Mouse (Mus musculus) lung, postnatal 0 days (tissue): Measurements from ENCODE around the gene Fam208a. TPM values are rescaled to one million over a fixed set of nuclear protein-coding genes. Genes with fewer than 3 reads are reported as not detected.

ENCODE experiments used
- ATAC-seq: fragments of 200-750 bp; cut with Nextera tagmentation; 2 replicates; pipeline ENCODE4 v1.8.0; 2017; ENCODE audit warnings: moderate library complexity
- DNase-seq: peaks from one replicate; pipeline ENCODE4 v3.0.0-alpha.2; 2016; ENCODE audit warnings: low spot score
- H3K27ac ChIP-seq: fragments of 300-500 bp; sonication (generic); 2 replicates; pipeline ENCODE4 v1.5.1; 2014; ENCODE audit warnings: antibody characterized with exemption, mild to moderate bottlenecking, low read length, mixed read lengths
- H3K27me3 ChIP-seq: fragments of 300-500 bp; sonication (generic); replicated peaks from 2 replicates; pipeline ENCODE4 v1.6.1; 2014; ENCODE audit warnings: low read length, mixed read lengths; ENCODE audit not compliant: insufficient read depth
- H3K36me3 ChIP-seq: fragments of 300-500 bp; sonication (generic); 2 replicates; pipeline ENCODE4 v1.6.1; 2014; ENCODE audit warnings: low read length, mixed read lengths; ENCODE audit not compliant: insufficient read depth
- H3K4me1 ChIP-seq: fragments of 300-500 bp; sonication (generic); 2 replicates; pipeline ENCODE4 v1.6.1; 2014; ENCODE audit warnings: antibody characterized with exemption, low read depth, low read length, mixed read lengths; ENCODE audit not compliant: insufficient read depth
- H3K4me2 ChIP-seq: fragments of 300-500 bp; sonication (generic); replicated peaks from 2 replicates; pipeline ENCODE4 v1.6.1; 2014; ENCODE audit warnings: low read depth, mild to moderate bottlenecking, low read length, moderate library complexity, mixed read lengths
- H3K4me3 ChIP-seq: fragments of 300-500 bp; sonication (generic); 2 replicates; pipeline ENCODE4 v1.5.1; 2014; ENCODE audit warnings: low read depth, low read length
- H3K9ac ChIP-seq: fragments of 300-500 bp; sonication (generic); replicated peaks from 2 replicates; pipeline ENCODE4 v1.6.1; 2014; ENCODE audit warnings: low read depth, mild to moderate bottlenecking
- H3K9me3 ChIP-seq: fragments of 300-500 bp; sonication (generic); 2 replicates; pipeline ENCODE4 v1.6.1; 2016; ENCODE audit warnings: low read length, mixed read lengths
- CTCF ChIP-seq: IDR thresholded peaks from 2 replicates; pipeline ENCODE4 v1.5.1; 2016; ENCODE audit warnings: antibody characterized with exemption, mild to moderate bottlenecking
- EP300 ChIP-seq: IDR thresholded peaks from 2 replicates; pipeline ENCODE4 v1.6.1; 2016; ENCODE audit warnings: antibody characterized with exemption, mild to moderate bottlenecking, control low read depth
- WGBS: fragments of 180-500 bp; shearing (Covaris S2); extraction: QIAGEN DNeasy Blood & Tissue Kit; methylation state at CpG from one replicate; pipeline ENCODE4 v1.1.7; 2014; 5-methylcytosine and 5-hydroxymethylcytosine counted together
- polyA plus RNA-seq: library from polyadenylated mRNA; unstranded; fragments of >200 nt; fragmentation: Nextera tagmentation; extraction: Ambion mirVana; gene quantifications from 2 replicates; pipeline ENCODE4 v1.2.1, GENCODE M21; 2015

Gene Fam208a
- polyA plus RNA-seq, 1 experiment from 2014 or later, result 11.8 TPM

GRCm38 (mm10) chr14:27389722-27390121 is 38.9 kb upstream of the Fam208a start:
- DNase-seq (no peak), ATAC-seq (no peak)
- Histone ChIP-seq H3K4me3 (no peak overlapping the region), H3K4me1 (no peaks in the 10 kb centered on the region), H3K9ac (no peak overlapping the region), H3K27ac (no peak overlapping the region), H3K36me3 (0 out of 2 replicates have a peak, but pooled peaks cover 1% of the 10 kb centered on the region), H3K27me3 (no peaks in the 10 kb centered on the region), H3K4me2 (no peak overlapping the region), H3K9me3 (no peaks in the 10 kb centered on the region)
- TF ChIP-seq CTCF (no peak), EP300 (no peak)
- 65% methylated on average over 2 of the region's 2 CpGs for WGBS

GRCm38 (mm10) chr14:27390663-27391062 is 38.0 kb upstream of the Fam208a start:
- H3K4me3 ChIP-seq, result no peak overlapping the region
- no peaks in the 10 kb centered on the region for H3K36me3 ChIP-seq
- 77% methylated on average over 7 of the region's 7 CpGs for WGBS
- H3K27ac ChIP-seq, result no peak overlapping the region
- DNase-seq (no peak), ATAC-seq (no peak)
- no peaks in the 10 kb centered on the region for H3K9me3 ChIP-seq
- H3K4me1 ChIP-seq, result no peaks in the 10 kb centered on the region
- TF ChIP-seq EP300 (no peak), CTCF (no peak)
- no peak overlapping the region for H3K4me2 ChIP-seq
- H3K27me3 ChIP-seq, result no peaks in the 10 kb centered on the region
- H3K9ac ChIP-seq, result no peak overlapping the region

- DNase-seq (no peak), ATAC-seq (no peak)
- Histone ChIP-seq H3K9ac (no peak overlapping the region), H3K4me2 (no peak overlapping the region), H3K27me3 (no peaks in the 10 kb centered on the region), H3K36me3 (no peaks in the 10 kb centered on the region), H3K4me3 (no peak overlapping the region), H3K4me1 (no peaks in the 10 kb centered on the region), H3K27ac (no peak overlapping the region), H3K9me3 (no peaks in the 10 kb centered on the region)
- 74% methylated on average over 9 of the region's 9 CpGs for WGBS
- TF ChIP-seq EP300, result no peak
- TF ChIP-seq CTCF, result no peak
Observed at GRCm38 (mm10) chr14:27391776-27392308, 36.8 kb upstream of the Fam208a start.

- ATAC-seq (no peak), DNase-seq (no peak)
- Histone ChIP-seq H3K4me1 (no peaks in the 10 kb centered on the region), H3K4me2 (no peak overlapping the region), H3K27me3 (no peaks in the 10 kb centered on the region), H3K27ac (no peak overlapping the region), H3K9ac (no peak overlapping the region), H3K36me3 (no peaks in the 10 kb centered on the region), H3K4me3 (no peak overlapping the region), H3K9me3 (no peaks in the 10 kb centered on the region)
- TF ChIP-seq CTCF, result peak; percentile 24; the same call in 1 of the 2 replicates
- TF ChIP-seq EP300, result no peak
- 91% methylated on average over 2 of the region's 2 CpGs for WGBS
Observed at GRCm38 (mm10) chr14:27392660-27393059, 36.0 kb upstream of the Fam208a start.

GRCm38 (mm10) chr14:27393806-27394205 is 34.8 kb upstream of the Fam208a start:
- no peak for DNase-seq
- no peak for ATAC-seq
- Histone ChIP-seq H3K27me3 (no peaks in the 10 kb centered on the region), H3K9ac (no peak overlapping the region), H3K4me3 (no peak overlapping the region), H3K4me2 (no peak overlapping the region), H3K27ac (no peak overlapping the region), H3K4me1 (no peaks in the 10 kb centered on the region), H3K36me3 (no peaks in the 10 kb centered on the region), H3K9me3 (no peaks in the 10 kb centered on the region)
- WGBS, result 57% methylated on average over 10 of the region's 10 CpGs
- TF ChIP-seq EP300 (no peak), CTCF (no peak)

GRCm38 (mm10) chr14:27396424-27396823 is 32.2 kb upstream of the Fam208a start:
- TF ChIP-seq EP300, result no peak
- TF ChIP-seq CTCF, result no peak
- H3K9ac ChIP-seq, result no peak overlapping the region
- H3K27me3 ChIP-seq, result no peaks in the 10 kb centered on the region
- no peak overlapping the region for H3K4me3 ChIP-seq
- no peak overlapping the region for H3K4me2 ChIP-seq
- no peak overlapping the region for H3K27ac ChIP-seq
- H3K36me3 ChIP-seq, result no peaks in the 10 kb centered on the region
- DNase-seq (no peak), ATAC-seq (no peak)
- 63% methylated on average over 7 of the region's 7 CpGs for WGBS
- no peaks in the 10 kb centered on the region for H3K9me3 ChIP-seq
- no peaks in the 10 kb centered on the region for H3K4me1 ChIP-seq

- no peak for TF ChIP-seq CTCF
- TF ChIP-seq EP300, result no peak
- Histone ChIP-seq H3K36me3 (no peaks in the 10 kb centered on the region), H3K9ac (no peak overlapping the region), H3K4me2 (no peak overlapping the region), H3K4me3 (no peak overlapping the region), H3K27me3 (no peaks in the 10 kb centered on the region), H3K4me1 (no peaks in the 10 kb centered on the region), H3K9me3 (no peaks in the 10 kb centered on the region), H3K27ac (no peak overlapping the region)
- DNase-seq (no peak), ATAC-seq (no peak)
- 82% methylated on average over 6 of the region's 6 CpGs for WGBS
Observed at GRCm38 (mm10) chr14:27397526-27397925, 31.1 kb upstream of the Fam208a start.
